Comparison of ENCODE assay signal across 24 mouse cellular contexts in genomic region chr2:19646144-19646543, GRCm38 (mm10). TPM values are rescaled to one million over a fixed set of nuclear protein-coding genes. Genes with fewer than 3 reads are reported as not detected.
DNase-seq lines count a peak whose midpoint lies in the region; ATAC-seq and TF ChIP-seq lines count a peak whose summit lies in the region.
"Had no signal": no experiment of that assay in that cellular context is flagged by ENCODE, and none has a peak within 500 bp of the region (broad histone marks: within the 10 kb centered on the region; RNA-seq: fewer than 3 reads in every experiment).

No protein-coding gene starts in this region.

- DNase-seq in forebrain, postnatal 0 days, result no peak
- no peak for DNase-seq in forebrain, embryonic 14.5 days (ENCODE audit: low spot score)
- no peak for DNase-seq in heart, adult 8-10 months (ENCODE audit: low spot score)
- DNase-seq in heart, postnatal 0 days (ENCODE audit: low spot score), result no peak
- DNase-seq in heart, adult 18-20 months, result no peak
- DNase-seq in liver, adult 2 months (ENCODE audit: extremely low read depth, low read depth, low spot score), result peak; percentile 37
- DNase-seq in liver, result no peak
- DNase-seq: cerebellum, adult 11-12 months; cerebellum, adult 8-10 months; cerebellum, postnatal 10 days; cerebellum, postnatal 36 days; embryo, embryonic 11 days; gastrocnemius, postnatal 10 days; gastrocnemius, postnatal 36 days had no signal

- H3K27ac ChIP-seq in forebrain, postnatal 0 days (ENCODE audit: low read depth, low read length), result no peak overlapping the region
- no peak overlapping the region for H3K27ac ChIP-seq in forebrain, embryonic 14.5 days (ENCODE audit: low read depth, low read length)
- H3K27ac ChIP-seq in heart, embryonic 14.5 days (replicated peaks in 1 of 2; ENCODE audit: control insufficient read depth in 1 of 2, insufficient read depth in 1 of 2, low read depth in 2 of 2, low read length in 2 of 2), result peak overlapping the region; percentile 70 to 73; a peak in 3 of 4 replicates
- peak overlapping the region; percentile 79; the same call in 1 of the 2 replicates for H3K27ac ChIP-seq in heart, postnatal 0 days (ENCODE audit: low read depth)
- no peak overlapping the region for H3K27ac ChIP-seq in liver, adult 2 months (replicated peaks; ENCODE audit: insufficient read depth, low read depth, low read length)
- H3K27ac ChIP-seq: embryonic facial prominence, embryonic 10.5 days; embryonic facial prominence, embryonic 13.5 days; forebrain, embryonic 12.5 days; hindbrain, embryonic 12.5 days; hindbrain, embryonic 15.5 days had no signal

- peak; percentile 59 for ATAC-seq in forebrain, postnatal 0 days
- ATAC-seq in forebrain, embryonic 14.5 days, result no peak
- no peak for ATAC-seq in heart, embryonic 14.5 days (ENCODE audit: insufficient number of reproducible peaks, insufficient read depth, low FRiP score, low read depth)
- ATAC-seq in heart, postnatal 0 days (ENCODE audit: insufficient read depth, low read depth), result no peak
- ATAC-seq: activated CD4-positive, CD25-positive, alpha-beta regulatory T cell, adult 4 months; forebrain, embryonic 16.5 days; intestine, postnatal 0 days had no signal

- no peak overlapping the region for H3K4me3 ChIP-seq in forebrain, postnatal 0 days (ENCODE audit: low read depth, low read length)
- H3K4me3 ChIP-seq in forebrain, embryonic 14.5 days (ENCODE audit: low read depth, low read length), result no peak overlapping the region
- no peak overlapping the region for H3K4me3 ChIP-seq in heart, embryonic 14.5 days (ENCODE audit: control insufficient read depth in 1 of 2, insufficient read depth in 1 of 2, low read depth in 1 of 2, low read length in 2 of 2)
- H3K4me3 ChIP-seq in heart, postnatal 0 days (ENCODE audit: low read depth, low read length), result no peak overlapping the region
- H3K4me3 ChIP-seq in liver, adult 2 months (ENCODE audit: insufficient read depth, low read depth, low read length), result no peak overlapping the region
- H3K4me3 ChIP-seq: embryonic facial prominence, embryonic 10.5 days; embryonic facial prominence, embryonic 13.5 days; erythroblast, embryonic 14.5 days; forebrain, embryonic 12.5 days; hindbrain, embryonic 12.5 days; hindbrain, embryonic 15.5 days had no signal

- no peak for TF ChIP-seq CTCF in forebrain, postnatal 0 days (IDR thresholded peaks at IDR 0.05; ENCODE audit: low read depth)
- no peak for TF ChIP-seq CTCF in heart, postnatal 0 days (IDR thresholded peaks at IDR 0.05; ENCODE audit: low read depth)
- no peak for TF ChIP-seq CTCF in liver, adult 2 months (IDR thresholded peaks at IDR 0.05; ENCODE audit: low read depth, low read length)

- no peak overlapping the region for H3K9ac ChIP-seq in forebrain, postnatal 0 days
- no peak overlapping the region for H3K9ac ChIP-seq in forebrain, embryonic 14.5 days (ENCODE audit: low read length)
- H3K9ac ChIP-seq in heart, embryonic 14.5 days (ENCODE audit: low read length), result 0 out of 2 replicates have a peak overlapping the region, but pooled peaks have one; percentile 14
- H3K9ac ChIP-seq in heart, postnatal 0 days (replicated peaks; ENCODE audit: low read depth, low read length), result no peak overlapping the region
- no peak overlapping the region for H3K9ac ChIP-seq in liver, adult 2 months (ENCODE audit: low read depth, low read length)
- H3K9ac ChIP-seq: embryonic facial prominence, embryonic 13.5 days; forebrain, embryonic 12.5 days; hindbrain, embryonic 12.5 days; hindbrain, embryonic 15.5 days had no signal

- H3K4me1 ChIP-seq in forebrain, postnatal 0 days (ENCODE audit: insufficient read depth), result no peaks in the 10 kb centered on the region
- no peaks in the 10 kb centered on the region for H3K4me1 ChIP-seq in forebrain, embryonic 14.5 days (ENCODE audit: control insufficient read depth, insufficient read depth, low read length)
- H3K4me1 ChIP-seq in heart, embryonic 14.5 days (ENCODE audit: control insufficient read depth in 2 of 2, insufficient read depth in 2 of 2, low read length in 2 of 2), result peaks cover 7 to 26% of the 10 kb centered on the region in 2 experiments; a peak in 3 of 4 replicates
- H3K4me1 ChIP-seq in heart, postnatal 0 days (ENCODE audit: control insufficient read depth, insufficient read depth), result peaks cover 16% of the 10 kb centered on the region
- peaks cover 6% of the 10 kb centered on the region for H3K4me1 ChIP-seq in liver, adult 2 months (ENCODE audit: control insufficient read depth, insufficient read depth, low read length)
- H3K4me1 ChIP-seq: embryonic facial prominence, embryonic 10.5 days; embryonic facial prominence, embryonic 13.5 days; forebrain, embryonic 12.5 days; hindbrain, embryonic 12.5 days; hindbrain, embryonic 15.5 days had no signal

- no peak for TF ChIP-seq EP300 in heart, postnatal 0 days (IDR thresholded peaks at IDR 0.05; ENCODE audit: low read depth)

- TF ChIP-seq POLR2A in liver, adult 2 months (IDR thresholded peaks at IDR 0.05; ENCODE audit: extremely low read depth, insufficient read depth, low read length), result no peak

- H3K4me2 ChIP-seq in forebrain, postnatal 0 days (ENCODE audit: low read depth), result no peak overlapping the region
- H3K4me2 ChIP-seq in forebrain, embryonic 14.5 days (ENCODE audit: low read length), result no peak overlapping the region
- H3K4me2 ChIP-seq in heart, embryonic 14.5 days (ENCODE audit: low read length), result no peak overlapping the region
- no peak overlapping the region for H3K4me2 ChIP-seq in heart, postnatal 0 days (ENCODE audit: low read depth, low read length)
- H3K4me2 ChIP-seq: embryonic facial prominence, embryonic 13.5 days; forebrain, embryonic 12.5 days; hindbrain, embryonic 12.5 days; hindbrain, embryonic 15.5 days had no signal

- H3K79me2 ChIP-seq in liver, adult 2 months (ENCODE audit: control insufficient read depth, insufficient read depth, low read length), result no peaks in the 10 kb centered on the region

- H3K9me3 ChIP-seq in forebrain, postnatal 0 days (ENCODE audit: low read length), result no peaks in the 10 kb centered on the region
- no peaks in the 10 kb centered on the region for H3K9me3 ChIP-seq in forebrain, embryonic 14.5 days (replicated peaks; ENCODE audit: control insufficient read depth, low read length)
- no peaks in the 10 kb centered on the region for H3K9me3 ChIP-seq in heart, embryonic 14.5 days (ENCODE audit: control insufficient read depth, low read length)
- H3K9me3 ChIP-seq in heart, postnatal 0 days (replicated peaks; ENCODE audit: control insufficient read depth, low read length), result no peaks in the 10 kb centered on the region
- H3K9me3 ChIP-seq: embryonic facial prominence, embryonic 10.5 days; embryonic facial prominence, embryonic 13.5 days; forebrain, embryonic 12.5 days; hindbrain, embryonic 12.5 days; hindbrain, embryonic 15.5 days had no signal

- H3K27me3 ChIP-seq in forebrain, postnatal 0 days (ENCODE audit: insufficient read depth, low read length), result no peaks in the 10 kb centered on the region
- H3K27me3 ChIP-seq in forebrain, embryonic 14.5 days (replicated peaks; ENCODE audit: control insufficient read depth, insufficient read depth, low read length), result no peaks in the 10 kb centered on the region
- no peaks in the 10 kb centered on the region for H3K27me3 ChIP-seq in heart, embryonic 14.5 days (ENCODE audit: control insufficient read depth, insufficient read depth, low read length)
- no peaks in the 10 kb centered on the region for H3K27me3 ChIP-seq in heart, postnatal 0 days (ENCODE audit: control insufficient read depth, insufficient read depth, low read length)
- no peaks in the 10 kb centered on the region for H3K27me3 ChIP-seq in liver, adult 2 months (ENCODE audit: control insufficient read depth, insufficient read depth, low read length)
- H3K27me3 ChIP-seq: forebrain, embryonic 12.5 days; hindbrain, embryonic 12.5 days; hindbrain, embryonic 15.5 days had no signal

- 68% methylated on average over 4 of the region's 4 CpGs for WGBS in forebrain, postnatal 0 days
- WGBS in forebrain, embryonic 14.5 days, result 81% methylated on average over 4 of the region's 4 CpGs
- 62% methylated on average over 4 of the region's 4 CpGs for WGBS in heart, embryonic 14.5 days
- WGBS in heart, postnatal 0 days, result 45% methylated on average over 4 of the region's 4 CpGs
- WGBS in liver, adult 2 months, result 49% methylated on average over 4 of the region's 4 CpGs

- H3K36me3 ChIP-seq in forebrain, postnatal 0 days (ENCODE audit: insufficient read depth), result no peaks in the 10 kb centered on the region
- no peaks in the 10 kb centered on the region for H3K36me3 ChIP-seq in forebrain, embryonic 14.5 days (ENCODE audit: control insufficient read depth, insufficient read depth, low read length)
- H3K36me3 ChIP-seq in heart, embryonic 14.5 days (ENCODE audit: control insufficient read depth, insufficient read depth, low read length), result no peaks in the 10 kb centered on the region
- no peaks in the 10 kb centered on the region for H3K36me3 ChIP-seq in heart, postnatal 0 days (replicated peaks; ENCODE audit: control insufficient read depth, insufficient read depth, low read length)
- no peaks in the 10 kb centered on the region for H3K36me3 ChIP-seq in liver, adult 2 months (ENCODE audit: control insufficient read depth, insufficient read depth, low read length)
- H3K36me3 ChIP-seq: embryonic facial prominence, embryonic 10.5 days; embryonic facial prominence, embryonic 13.5 days; forebrain, embryonic 12.5 days; hindbrain, embryonic 12.5 days; hindbrain, embryonic 15.5 days had no signal

RNA-seq across cellular contexts. Expression of gene Otud1, which starts 11.4 kb away (rescaled TPM):
- 7.4 and 10.3 TPM in 2 replicates for total RNA-seq in forebrain, postnatal 0 days (2014; rRNA removed)
- 3.6 TPM in 2 replicates for polyA plus RNA-seq in forebrain, postnatal 0 days (2015; fragmentation: Nextera tagmentation; extraction: Ambion mirVana)
- polyA plus RNA-seq in forebrain, embryonic 14.5 days (2014; fragmentation: Nextera tagmentation; extraction: Ambion mirVana), result 1.7 and 1.8 TPM in 2 replicates
- 15.0 and 16.4 TPM in 2 replicates for polyA plus RNA-seq in heart, embryonic 14.5 days (2014; fragmentation: Nextera tagmentation; extraction: Ambion mirVana)
- total RNA-seq in heart, adult 8-10 months (2022), result 10 to 100 TPM; 12.5 to 30.7 (median 21.5) TPM
- total RNA-seq in heart, postnatal 0 days (2014; rRNA removed; ENCODE audit: low replicate concordance), result 10.6 and 38.4 TPM in 2 replicates
- polyA plus RNA-seq in heart, postnatal 0 days (2015; fragmentation: Nextera tagmentation; extraction: Ambion mirVana), result 4.4 and 5.6 TPM in 2 replicates
- 10 to 100 TPM; 27.3 to 43.5 TPM for total RNA-seq in heart, adult 18-20 months (2021)
- total RNA-seq in liver, adult 2 months (2014; rRNA removed), result 3.0 and 4.3 TPM in 2 replicates
- 2.7 and 3.3 TPM in 2 replicates for polyA plus RNA-seq in liver, adult 2 months (2012; rRNA removed)

Comparison
In these comparisons a context has a peak if more than half of its experiments do, and no peak if none do; other contexts are left out.
1. H3K27ac ChIP-seq: peak in heart, embryonic 14.5 days (2 of 2) and heart, postnatal 0 days (single experiment); none in forebrain, postnatal 0 days (single experiment), forebrain, embryonic 14.5 days (single experiment) and liver, adult 2 months (single experiment).